8 mouse cellular contexts compared by ENCODE assay signal in genomic region chr17:56462835-56463455, GRCm38 (mm10). TPM values are rescaled to one million over a fixed set of nuclear protein-coding genes. Genes with fewer than 3 reads are reported as not detected.
DNase-seq lines count a peak whose midpoint lies in the region; ATAC-seq and TF ChIP-seq lines count a peak whose summit lies in the region.

No protein-coding gene starts in this region.

- no peak for ATAC-seq in forebrain, postnatal 0 days

- no peak for DNase-seq in kidney, adult 2 months
- no peak for DNase-seq in kidney, adult 8-10 months
- no peak for DNase-seq in forebrain, postnatal 0 days
- no peak for DNase-seq in midbrain, embryonic 10.5 days (ENCODE audit: low spot score)
- DNase-seq in urinary bladder, adult 18-20 months (ENCODE audit: low spot score in 2 of 2): no peak
- no peak for DNase-seq in thymus, postnatal 10 days (ENCODE audit: low spot score in 2 of 2)
- no peak for DNase-seq in adrenal gland, adult 2 months

- TF ChIP-seq CTCF in kidney, adult 2 months (conservative IDR thresholded peaks at IDR 0.05; ENCODE audit: insufficient read depth, insufficient read length, low read depth, low read length): no peak
- TF ChIP-seq CTCF in bone marrow macrophage, adult 2 months (IDR thresholded peaks at IDR 0.05; ENCODE audit: low read depth, low read length): no peak
- TF ChIP-seq CTCF in forebrain, postnatal 0 days (IDR thresholded peaks at IDR 0.05; ENCODE audit: low read depth): peak; percentile 49

- H3K4me1 ChIP-seq in kidney, adult 2 months (ENCODE audit: control insufficient read depth, insufficient read depth, low read length): no peaks in the 10 kb centered on the region
- peaks cover 36% of the 10 kb centered on the region for H3K4me1 ChIP-seq in bone marrow macrophage, adult 2 months (ENCODE audit: control insufficient read depth, insufficient read depth, low read length)
- H3K4me1 ChIP-seq in forebrain, postnatal 0 days (ENCODE audit: insufficient read depth): peaks cover 17% of the 10 kb centered on the region
- peaks cover 92% of the 10 kb centered on the region for H3K4me1 ChIP-seq in midbrain, embryonic 10.5 days

- no peaks in the 10 kb centered on the region for H3K27me3 ChIP-seq in kidney, adult 2 months (replicated peaks; ENCODE audit: control insufficient read depth, insufficient read depth, low read length)
- no peaks in the 10 kb centered on the region for H3K27me3 ChIP-seq in forebrain, postnatal 0 days (ENCODE audit: insufficient read depth, low read length)
- no peaks in the 10 kb centered on the region for H3K27me3 ChIP-seq in midbrain, embryonic 10.5 days (ENCODE audit: low read depth, poor library complexity, severe bottlenecking)

- H3K9ac ChIP-seq in forebrain, postnatal 0 days: peak overlapping the region; percentile 65

- no peaks in the 10 kb centered on the region for H3K36me3 ChIP-seq in kidney, adult 2 months (ENCODE audit: control insufficient read depth, insufficient read depth, low read length)
- peaks cover 3% of the 10 kb centered on the region; the same call in 1 of the 2 replicates for H3K36me3 ChIP-seq in forebrain, postnatal 0 days (ENCODE audit: insufficient read depth)
- peaks cover 31% of the 10 kb centered on the region for H3K36me3 ChIP-seq in midbrain, embryonic 10.5 days

- no peaks in the 10 kb centered on the region for H3K9me3 ChIP-seq in forebrain, postnatal 0 days (ENCODE audit: low read length)
- H3K9me3 ChIP-seq in midbrain, embryonic 10.5 days (replicated peaks): no peaks in the 10 kb centered on the region

- H3K4me2 ChIP-seq in forebrain, postnatal 0 days (ENCODE audit: low read depth): peak overlapping the region; percentile 85

- no peak overlapping the region; the same call in 1 of the 2 replicates for H3K27ac ChIP-seq in kidney, adult 2 months (ENCODE audit: insufficient read depth, low read depth, low read length)
- H3K27ac ChIP-seq in bone marrow macrophage, adult 2 months (ENCODE audit: insufficient read depth, low read depth, low read length): no peak overlapping the region
- H3K27ac ChIP-seq in forebrain, postnatal 0 days (ENCODE audit: low read depth, low read length): peak overlapping the region; percentile 87
- H3K27ac ChIP-seq in midbrain, embryonic 10.5 days (replicated peaks): peak overlapping the region; percentile 93

- no peak for TF ChIP-seq POLR2A in kidney, adult 2 months (IDR thresholded peaks at IDR 0.05; ENCODE audit: low read depth, low read length)
- TF ChIP-seq POLR2A in bone marrow macrophage, adult 2 months (IDR thresholded peaks at IDR 0.05; ENCODE audit: borderline replicate concordance, low read depth, low read length): no peak

- WGBS in kidney, adult 2 months: 14% methylated on average over 17 of the region's 17 CpGs
- 3% methylated on average over 17 of the region's 17 CpGs for WGBS in forebrain, postnatal 0 days
- WGBS in midbrain, embryonic 10.5 days: 3% methylated on average over 17 of the region's 17 CpGs

- peak overlapping the region; percentile 33 for H3K4me3 ChIP-seq in kidney, adult 2 months (ENCODE audit: insufficient read depth, low read depth, low read length)
- H3K4me3 ChIP-seq in bone marrow macrophage, adult 2 months (ENCODE audit: insufficient read depth, low read length): peak overlapping the region; percentile 90
- H3K4me3 ChIP-seq in forebrain, postnatal 0 days (ENCODE audit: low read depth, low read length): peak overlapping the region; percentile 56
- peak overlapping the region; percentile 75 for H3K4me3 ChIP-seq in midbrain, embryonic 10.5 days

RNA-seq across cellular contexts. Expression of gene Ptprs, which starts 13.3 kb away (rescaled TPM):
- polyA plus RNA-seq in kidney, adult 2 months (2012; rRNA removed): 38.8 and 48.0 TPM in 2 replicates
- polyA plus RNA-seq in bone marrow macrophage, adult 2 months (2012; ENCODE audit: insufficient read depth, insufficient read length, missing spikeins): 75.2 and 77.2 TPM in 2 replicates
- 568 and 711 TPM in 2 replicates for total RNA-seq in forebrain, postnatal 0 days (2014; rRNA removed)
- polyA plus RNA-seq in forebrain, postnatal 0 days (2015; fragmentation: Nextera tagmentation; extraction: Ambion mirVana): 196 and 250 TPM in 2 replicates
- polyA plus RNA-seq in midbrain, embryonic 10.5 days (2016; fragmentation: Nextera tagmentation; extraction: Ambion mirVana): 89.7 and 131 TPM in 2 replicates
- 100 to 1,000 TPM; 149 to 249 TPM for total RNA-seq in adrenal gland, adult 2 months (2021)
- 573 and 605 TPM in 2 replicates for polyA plus RNA-seq in adrenal gland, adult 2 months (2012; rRNA removed)

RNA-seq across cellular contexts. Expression of gene Znrf4, which starts 49.3 kb away (rescaled TPM):
- 0.17 and 0.52 TPM in 2 replicates for polyA plus RNA-seq in kidney, adult 2 months (2012; rRNA removed)
- polyA plus RNA-seq in bone marrow macrophage, adult 2 months (2012; ENCODE audit: insufficient read depth, insufficient read length, missing spikeins): not detected in 2 replicates
- not detected in 2 replicates for total RNA-seq in forebrain, postnatal 0 days (2014; rRNA removed)
- 0.13 and 0.16 TPM in 2 replicates for polyA plus RNA-seq in forebrain, postnatal 0 days (2015; fragmentation: Nextera tagmentation; extraction: Ambion mirVana)
- not detected in 2 replicates for polyA plus RNA-seq in midbrain, embryonic 10.5 days (2016; fragmentation: Nextera tagmentation; extraction: Ambion mirVana)
- not detected for total RNA-seq in adrenal gland, adult 2 months (2021)
- not detected in 2 replicates for polyA plus RNA-seq in adrenal gland, adult 2 months (2012; rRNA removed)

Comparison
In these comparisons a context has a peak if more than half of its experiments do, and no peak if none do; other contexts are left out.
1. H3K27ac ChIP-seq: peak in forebrain, postnatal 0 days (single experiment) and midbrain, embryonic 10.5 days (single experiment); none in kidney, adult 2 months (single experiment) and bone marrow macrophage, adult 2 months (single experiment).
2. H3K4me3 ChIP-seq: peak in every context shown above with its lines; median percentile 90 in bone marrow macrophage, adult 2 months; 75 in midbrain, embryonic 10.5 days; 56 in forebrain, postnatal 0 days; 33 in kidney, adult 2 months.